Mouse (Mus musculus): ENCODE data around the gene Cltb.
"Not testable (repeated sequence)": the region's sequence is repeated elsewhere in the genome, so short reads cannot be mapped to it uniquely, and the experiment has no call there.

Cltb gene

DNA sequence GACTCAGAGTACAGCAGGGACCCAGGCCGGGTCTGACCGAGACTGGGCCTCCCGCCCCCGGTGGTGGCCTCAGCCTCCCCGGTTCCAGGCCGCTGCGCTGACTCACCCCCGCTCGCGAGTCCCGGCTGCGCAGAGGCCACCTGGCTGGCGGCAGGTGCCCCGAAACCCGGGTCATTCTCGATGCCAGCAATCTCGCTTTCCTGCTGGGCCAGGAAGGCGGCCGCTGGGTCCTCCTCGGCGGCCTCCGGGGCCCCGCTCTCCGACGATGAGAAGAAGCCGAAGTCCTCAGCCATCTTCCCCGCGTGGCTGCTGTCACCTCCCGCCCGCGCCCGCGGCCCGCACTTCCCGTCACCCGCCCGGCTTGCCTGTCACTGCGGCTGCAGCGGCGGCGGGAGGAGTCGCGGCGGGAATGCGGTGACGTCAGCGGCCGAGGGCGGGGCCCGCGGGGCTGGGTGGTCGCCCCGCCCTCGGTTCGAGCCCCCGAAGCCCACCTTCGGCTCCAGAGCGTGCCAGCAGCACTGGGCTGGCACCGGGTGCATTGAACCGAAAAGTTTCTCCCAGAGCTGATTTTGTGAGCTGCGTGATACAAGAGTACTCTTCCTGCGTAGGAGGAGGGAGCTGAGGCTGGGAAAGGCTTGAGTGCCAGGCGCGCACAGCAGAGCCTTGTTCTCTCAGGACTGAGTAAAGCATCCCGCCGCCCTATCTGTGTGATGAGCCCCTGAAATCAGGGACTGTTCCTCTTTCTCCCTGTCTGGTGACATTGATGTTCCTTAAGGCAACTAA lies at the start of gene Cltb:
Gene Cltb, minus strand, starts transcription at position 373 of the 783 bp plus-strand sequence.
- DNase-seq (ENCODE audit: low read depth in 2 of 2, low spot score in 2 of 2): peak; percentile 79 to 80

DNA sequence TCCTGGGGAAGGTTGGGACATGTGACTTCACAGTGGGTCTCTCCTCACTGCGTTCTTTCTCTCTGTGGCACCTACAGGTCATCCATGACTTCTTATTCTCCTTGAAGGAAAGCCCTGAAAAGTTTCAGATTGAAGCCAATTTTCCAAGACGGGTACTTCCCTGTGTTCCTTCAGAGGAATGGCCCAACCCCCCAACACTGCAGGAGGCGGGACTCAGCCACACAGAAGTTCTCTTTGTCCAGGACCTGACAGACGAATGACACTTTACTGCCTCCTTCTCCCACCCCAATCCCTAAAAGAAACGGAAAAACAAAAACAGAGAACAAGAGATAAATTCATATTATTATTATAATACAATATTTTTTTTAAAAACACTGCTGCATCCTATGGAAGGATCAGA lies 49.7 kb upstream of the Cltb start:
- no peak for DNase-seq (ENCODE audit: low read depth in 2 of 2, low spot score in 2 of 2)

DNA sequence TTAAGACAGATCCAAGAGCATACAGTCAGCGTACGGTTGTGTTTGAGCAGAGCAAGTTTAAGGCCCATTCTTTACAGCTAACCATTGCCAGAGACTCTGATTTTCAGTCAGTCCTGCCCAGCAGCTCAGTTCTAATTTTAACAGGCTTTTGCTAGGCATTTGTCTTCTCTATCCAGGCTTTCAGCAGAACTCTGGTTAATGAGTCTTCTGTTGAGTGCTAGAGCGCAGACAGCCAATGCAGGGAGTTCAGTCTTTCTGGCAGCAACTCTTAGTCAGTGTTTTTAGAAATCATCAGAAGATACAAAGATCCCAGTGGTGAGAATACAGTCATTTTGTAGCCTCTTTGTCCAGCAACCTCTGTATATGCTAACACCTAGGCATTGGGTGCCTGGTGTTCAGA lies 39.3 kb upstream of the Cltb start:
- no peak for DNase-seq (ENCODE audit: low read depth in 2 of 2, low spot score in 2 of 2)

DNA sequence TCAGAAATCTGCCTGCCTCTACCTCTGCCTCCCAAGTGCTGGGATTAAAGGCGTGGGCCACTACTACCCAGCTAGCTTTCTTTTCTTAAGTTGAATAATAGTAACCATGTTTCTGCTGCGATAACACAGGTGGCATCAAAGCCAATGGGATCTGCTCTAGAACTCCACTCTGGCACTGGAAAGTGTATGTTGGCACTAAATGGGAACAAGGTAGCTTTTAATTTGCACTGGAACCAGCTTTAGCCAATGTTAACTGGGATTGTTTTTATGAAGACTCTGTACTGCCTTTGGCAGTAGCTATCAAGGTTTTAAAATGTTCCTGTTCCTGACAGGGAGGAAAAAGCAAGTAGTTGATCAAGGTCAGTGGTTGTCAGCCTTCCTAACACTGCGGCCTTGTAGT lies 23.9 kb upstream of the Cltb start:
- DNase-seq (ENCODE audit: low read depth in 2 of 2, low spot score in 2 of 2): no peak

DNA sequence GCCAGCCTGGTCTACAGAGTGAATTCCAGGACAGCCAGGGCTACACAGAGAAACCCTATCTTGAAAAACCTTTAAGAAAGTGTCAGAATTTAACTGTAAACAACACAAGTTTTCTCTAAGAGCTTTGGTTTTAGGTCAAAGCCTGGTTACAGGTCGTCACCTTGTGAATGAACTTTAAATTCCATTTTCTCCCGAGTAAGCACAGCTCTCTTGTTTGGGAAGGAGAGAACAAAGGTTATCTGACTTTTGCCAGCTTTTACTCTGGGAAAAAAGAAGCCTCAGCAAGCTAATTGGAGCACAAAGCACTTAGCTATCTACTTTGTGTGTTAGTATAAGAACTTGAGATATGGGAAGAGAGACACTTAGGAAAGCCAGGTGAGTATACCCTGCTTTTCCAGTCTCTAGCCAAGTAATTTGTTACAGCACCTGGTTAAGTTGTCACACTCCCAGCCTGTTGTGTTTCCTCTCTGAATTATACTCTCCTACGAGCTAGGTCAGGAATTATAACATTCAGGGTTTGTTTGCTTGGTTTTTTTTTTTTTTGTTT lies 21.7 kb upstream of the Cltb start:
- no peak for DNase-seq (ENCODE audit: low read depth in 2 of 2, low spot score in 2 of 2)

DNA sequence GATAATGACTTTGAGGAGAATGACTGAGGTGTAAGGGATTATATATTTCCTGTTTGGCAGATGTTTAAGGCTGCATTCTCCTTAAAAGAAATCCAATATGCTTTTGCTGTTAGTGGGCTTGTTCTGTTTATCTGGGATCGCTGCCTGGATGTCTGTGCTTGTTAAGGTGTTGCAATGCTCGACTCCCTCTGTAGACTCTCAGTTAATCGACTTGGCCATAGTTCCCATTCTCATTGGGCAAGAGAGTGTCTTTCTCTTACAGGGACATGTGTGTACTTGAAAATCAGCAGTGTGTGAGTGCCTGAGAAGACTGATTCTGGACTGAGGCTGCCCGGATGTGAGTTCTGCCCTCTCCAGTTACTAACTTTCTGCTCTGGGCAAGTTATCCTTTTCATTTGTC lies 18.0 kb upstream of the Cltb start:
- DNase-seq (ENCODE audit: low read depth in 2 of 2, low spot score in 2 of 2): no peak

DNA sequence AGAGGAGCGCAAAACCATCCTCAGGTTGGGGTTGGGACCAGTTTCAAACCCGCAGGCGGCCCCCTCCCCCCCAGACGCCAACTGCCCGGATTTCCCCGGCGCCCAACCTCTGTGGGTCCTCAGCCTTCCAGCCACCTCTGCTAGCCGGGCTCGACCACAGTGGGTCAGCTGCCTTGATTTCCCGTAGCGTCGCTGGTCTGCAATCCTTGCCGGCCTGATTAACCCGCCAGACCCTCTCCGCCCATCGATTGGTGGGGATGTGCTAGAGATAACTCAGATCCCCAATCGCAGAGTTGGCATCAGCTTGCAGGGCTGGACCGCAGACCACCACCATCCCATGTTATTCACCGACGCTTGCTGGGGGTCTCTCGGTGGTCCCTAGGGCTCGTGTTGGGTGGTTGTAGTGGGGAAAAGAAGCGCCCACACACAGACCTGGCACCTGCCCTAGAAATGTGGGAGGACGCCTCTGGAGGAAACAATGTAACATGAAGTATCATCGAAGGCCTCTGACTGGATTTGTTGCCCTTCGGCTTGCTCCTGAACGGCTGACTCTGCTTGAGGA lies 10.9 kb upstream of the Cltb start:
- peak in 1 of 2 experiments; percentile 11 for DNase-seq (ENCODE audit: low read depth in 2 of 2, low spot score in 2 of 2)

DNA sequence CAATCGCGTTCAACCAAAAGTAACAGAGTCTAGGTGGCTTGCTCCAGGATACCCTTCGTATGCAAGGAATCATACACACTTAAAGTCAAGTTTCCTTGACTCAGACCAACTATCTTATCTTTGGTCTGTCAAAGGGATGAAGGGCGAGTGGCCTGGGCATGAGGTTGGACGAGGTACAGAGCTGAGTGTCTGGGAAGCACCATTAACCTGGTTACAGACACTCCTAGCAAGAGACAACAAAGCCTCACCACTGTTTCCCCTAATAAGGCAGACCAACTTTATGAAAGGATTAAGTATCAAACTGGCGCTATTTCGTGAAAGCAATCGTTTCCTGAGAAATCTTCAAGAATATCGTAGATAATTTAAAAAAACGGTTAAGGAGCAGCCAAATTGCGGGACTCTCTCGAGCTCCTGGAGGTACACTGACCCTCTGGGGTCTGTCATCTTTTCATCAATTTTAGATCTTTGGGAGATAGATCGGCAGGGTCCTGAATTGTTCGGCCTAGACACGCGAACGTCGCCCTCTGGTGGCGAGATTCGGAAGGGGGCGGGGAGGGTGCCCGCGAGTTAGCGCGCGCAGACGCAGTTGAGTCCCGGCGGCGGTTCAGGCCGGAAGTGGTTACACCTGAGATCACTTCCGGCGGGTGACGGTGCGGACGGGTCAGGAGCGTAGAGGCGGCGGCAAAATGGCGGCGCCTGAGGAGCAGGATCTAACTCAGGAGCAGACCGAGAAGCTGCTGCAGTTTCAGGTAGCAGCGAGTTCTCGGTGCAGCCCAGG lies 10.2 kb upstream of the Cltb start, which contains the start of gene Faf2:
Gene Faf2, plus strand, starts transcription at position 630 of the 778 bp plus-strand sequence.
- peak; percentile 99 to 100 for DNase-seq (ENCODE audit: low read depth in 2 of 2, low spot score in 2 of 2)

DNA sequence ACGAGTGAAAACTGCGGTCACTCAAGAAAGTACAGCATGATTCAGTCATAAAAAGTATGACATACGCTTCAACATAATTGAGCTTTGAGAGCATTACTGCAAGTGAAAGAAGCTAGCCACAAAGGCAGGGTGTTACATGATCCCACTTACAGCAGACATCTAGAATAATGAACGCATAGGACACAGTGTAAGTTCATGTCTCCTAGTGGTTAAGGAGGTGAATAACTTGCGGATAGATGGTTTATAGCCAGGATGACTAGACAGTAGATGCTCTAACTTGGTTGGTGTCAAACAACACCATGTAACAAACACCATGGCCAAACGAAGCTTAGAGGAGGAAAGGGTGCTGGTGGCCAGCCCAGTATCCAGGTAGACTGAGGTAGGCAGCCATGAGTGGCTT lies 5.9 kb upstream of the Cltb start:
- DNase-seq (ENCODE audit: low read depth in 2 of 2, low spot score in 2 of 2): no peak

DNA sequence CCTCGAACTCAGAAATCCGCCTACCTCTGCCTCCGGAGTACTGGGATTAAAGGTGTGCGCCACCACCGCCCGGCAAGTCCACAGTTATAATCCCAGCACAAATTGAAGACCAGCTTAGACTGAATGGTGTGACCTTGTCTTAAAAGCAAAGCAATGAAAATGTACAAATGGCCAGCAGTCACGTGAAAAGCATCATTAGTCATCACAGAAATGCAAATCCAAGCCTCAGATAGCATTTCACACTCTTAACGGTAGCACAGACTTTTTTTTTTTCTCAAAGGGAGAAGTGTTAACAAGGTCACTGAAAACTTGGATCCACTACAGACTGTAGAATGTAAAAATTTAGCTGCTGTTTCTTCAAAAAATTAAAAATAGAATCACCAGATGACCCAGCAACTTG lies 5.2 kb upstream of the Cltb start:
- no peak for DNase-seq (ENCODE audit: low read depth in 2 of 2, low spot score in 2 of 2)

DNA sequence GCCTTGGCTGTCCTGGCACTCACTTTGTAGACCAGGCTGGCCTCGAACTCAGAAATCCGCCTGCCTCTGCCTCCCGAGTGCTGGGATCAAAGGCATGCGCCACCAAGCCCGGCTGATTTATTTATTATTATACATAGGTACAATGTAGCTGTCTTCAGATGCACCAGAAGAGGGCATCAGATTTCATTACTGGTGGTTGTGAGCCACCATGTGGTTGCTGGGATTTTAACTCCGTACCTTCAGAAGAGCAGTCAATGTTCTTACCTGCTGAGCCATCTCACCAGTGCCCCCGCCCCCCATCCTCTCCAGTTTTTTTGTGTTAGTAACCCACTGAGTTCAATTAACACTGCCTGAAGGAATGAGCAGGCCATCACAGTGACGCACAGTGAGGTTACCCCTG lies 2.0 kb upstream of the Cltb start:
- DNase-seq (ENCODE audit: low read depth in 2 of 2, low spot score in 2 of 2): not testable (repeated sequence)

DNA sequence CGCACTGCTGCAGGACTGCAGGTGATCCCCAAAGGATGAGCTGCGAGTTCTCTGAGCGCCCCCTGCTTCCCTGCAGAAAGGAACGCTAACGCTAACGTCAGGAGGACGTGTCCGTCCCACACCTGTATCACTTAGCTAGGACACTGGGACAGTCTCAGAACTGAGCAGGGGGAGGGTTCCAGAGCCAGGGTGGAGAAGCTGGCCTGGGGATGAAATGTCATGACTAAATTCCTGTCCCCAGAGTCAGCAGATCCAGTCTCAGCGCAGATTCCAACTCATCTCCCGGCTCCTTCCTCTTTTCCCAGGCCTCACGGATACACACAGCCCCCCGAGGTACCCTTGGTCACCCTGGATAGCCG lies 552 bp downstream of the Cltb start:
- DNase-seq (ENCODE audit: low read depth in 2 of 2, low spot score in 2 of 2): no peak

DNA sequence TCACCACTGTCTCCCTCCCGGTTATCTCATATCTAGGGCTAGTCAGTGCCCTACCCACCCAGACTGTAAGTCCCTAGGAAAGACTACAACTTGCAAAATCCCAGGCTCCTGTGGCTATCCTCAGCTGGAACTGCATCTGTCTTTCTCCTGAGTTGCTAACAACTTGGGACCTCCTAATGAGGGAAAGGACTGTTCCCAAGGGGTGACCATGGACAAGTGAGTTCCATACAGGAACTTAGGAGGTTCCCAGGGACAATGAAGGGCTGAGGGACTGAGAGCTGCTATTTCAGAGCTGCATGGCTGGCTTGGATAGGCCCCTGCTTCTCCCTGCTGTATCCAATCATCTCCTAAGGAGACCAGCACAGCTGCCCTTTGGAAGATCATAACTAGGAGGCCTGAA lies 1.8 kb downstream of the Cltb start:
- no peak for DNase-seq (ENCODE audit: low read depth in 2 of 2, low spot score in 2 of 2)

DNA sequence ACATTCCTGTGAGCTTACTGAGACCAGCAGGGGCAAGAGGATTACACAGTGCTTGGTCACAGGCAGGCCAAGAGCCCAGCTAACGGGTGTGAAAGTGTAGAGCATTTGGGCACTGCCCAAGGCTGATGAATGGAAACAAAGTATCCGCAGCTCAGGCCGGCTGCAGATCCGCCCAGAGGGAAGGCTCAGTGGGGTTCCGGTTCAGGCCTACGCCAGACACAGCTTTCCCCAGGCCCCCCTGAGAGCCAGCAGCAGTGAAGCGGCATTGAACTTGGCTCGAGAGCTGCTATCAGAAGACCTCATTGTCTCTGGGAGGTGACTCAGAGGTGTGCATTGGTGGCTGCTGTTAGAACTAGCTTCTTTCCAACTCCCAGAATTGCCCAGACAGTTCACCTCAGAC lies 2.5 kb downstream of the Cltb start:
- DNase-seq (ENCODE audit: low read depth in 2 of 2, low spot score in 2 of 2): no peak

DNA sequence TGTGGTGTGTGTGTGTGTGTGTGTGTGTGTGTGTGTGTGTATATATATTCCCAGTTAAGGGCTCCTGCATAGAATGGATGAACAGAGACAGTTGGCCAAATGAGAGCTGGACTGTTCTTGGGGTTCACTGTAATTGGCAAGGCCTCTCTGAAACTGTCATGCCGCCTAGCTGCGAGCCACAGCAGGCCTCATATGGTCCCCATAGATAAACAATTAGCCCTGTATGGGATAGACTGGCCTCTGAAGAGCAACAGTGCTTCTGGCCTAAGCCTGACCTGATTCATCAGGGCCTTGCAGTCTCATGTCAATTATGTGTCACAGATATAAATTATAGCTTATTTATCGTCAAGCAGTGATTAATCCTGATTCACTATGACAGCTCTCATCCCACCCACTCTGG lies 3.1 kb downstream of the Cltb start:
- DNase-seq (ENCODE audit: low read depth in 2 of 2, low spot score in 2 of 2): no peak

DNA sequence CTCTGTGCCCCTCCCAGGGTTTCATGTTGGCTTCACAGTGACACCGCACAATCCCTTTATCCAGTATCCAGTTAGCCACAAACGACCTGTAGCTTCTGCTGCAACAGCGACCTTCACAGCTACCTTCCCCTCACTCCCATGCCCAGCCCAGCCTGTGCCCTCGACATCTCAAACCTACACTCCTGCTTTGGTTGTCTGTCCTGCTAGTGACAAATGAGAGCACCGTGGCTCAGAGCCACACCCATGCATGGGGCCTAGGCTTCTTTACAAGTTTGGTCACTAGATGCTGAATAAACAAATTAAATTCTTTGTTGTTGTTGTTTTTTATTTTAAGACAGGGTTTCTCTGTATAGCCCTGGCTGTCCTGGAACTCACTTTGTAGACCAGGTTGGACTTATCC lies 3.9 kb downstream of the Cltb start:
- DNase-seq (ENCODE audit: low read depth in 2 of 2, low spot score in 2 of 2): no peak

DNA sequence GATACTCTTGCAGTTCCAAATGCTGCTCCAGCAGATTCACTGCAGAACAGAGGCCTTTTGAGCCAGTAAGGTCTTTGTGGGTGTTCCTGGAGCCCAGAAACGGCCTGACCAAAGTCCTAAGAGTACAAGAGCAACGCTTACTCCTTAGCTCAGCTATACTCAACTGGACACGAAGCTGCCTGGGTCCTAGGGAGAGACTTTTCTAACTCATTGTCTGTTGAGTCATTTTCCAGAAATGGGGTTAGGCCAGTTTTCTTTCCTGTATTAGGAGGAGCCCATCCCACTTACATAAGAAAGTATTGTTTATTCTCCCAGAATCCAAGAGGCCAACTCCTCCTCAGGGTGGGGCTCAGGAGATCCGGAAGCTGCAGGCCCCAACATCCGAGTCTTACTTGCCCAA lies 5.7 kb downstream of the Cltb start:
- DNase-seq (ENCODE audit: low read depth in 2 of 2, low spot score in 2 of 2): no peak

DNA sequence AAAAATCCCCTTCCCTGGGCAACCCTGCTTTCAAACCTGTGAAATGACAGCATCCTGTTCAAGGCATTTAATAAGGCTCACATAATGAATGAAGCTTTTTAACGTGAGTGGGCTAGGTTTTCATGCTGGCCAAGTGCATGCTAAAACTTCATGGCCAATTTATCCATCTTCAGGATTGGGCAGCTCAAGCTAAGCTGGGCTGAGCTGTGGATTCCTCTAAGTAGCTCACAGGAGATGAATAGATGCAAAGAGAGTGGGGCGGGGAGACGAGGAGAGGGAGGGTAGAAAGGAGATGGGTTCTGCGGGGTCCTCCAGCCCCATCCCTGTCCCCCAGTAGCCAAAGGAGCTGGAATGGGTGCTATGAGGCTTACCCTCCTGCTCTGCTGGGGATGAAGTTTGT lies 6.9 kb downstream of the Cltb start:
- no peak for DNase-seq (ENCODE audit: low read depth in 2 of 2, low spot score in 2 of 2)

DNA sequence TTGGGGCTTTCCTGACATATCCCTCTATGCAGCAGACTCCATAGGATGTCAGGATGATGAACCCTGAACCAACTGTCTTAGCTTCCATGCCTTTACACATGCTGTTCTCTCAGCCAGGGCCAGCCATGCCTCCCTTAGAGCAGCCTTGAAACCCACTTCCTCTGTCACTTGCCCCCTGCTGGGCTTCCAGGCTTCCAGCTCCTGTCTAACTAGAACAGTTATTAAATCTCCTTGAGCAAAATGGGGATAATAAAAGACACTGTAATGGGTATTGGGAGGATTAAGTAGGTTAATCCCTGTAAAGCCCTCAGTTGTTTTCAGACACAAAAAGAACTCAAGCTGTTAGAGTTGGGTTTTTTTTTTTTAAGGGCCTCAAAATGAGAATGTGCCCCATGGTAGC lies 7.6 kb downstream of the Cltb start:
- no peak for DNase-seq (ENCODE audit: low read depth in 2 of 2, low spot score in 2 of 2)

DNA sequence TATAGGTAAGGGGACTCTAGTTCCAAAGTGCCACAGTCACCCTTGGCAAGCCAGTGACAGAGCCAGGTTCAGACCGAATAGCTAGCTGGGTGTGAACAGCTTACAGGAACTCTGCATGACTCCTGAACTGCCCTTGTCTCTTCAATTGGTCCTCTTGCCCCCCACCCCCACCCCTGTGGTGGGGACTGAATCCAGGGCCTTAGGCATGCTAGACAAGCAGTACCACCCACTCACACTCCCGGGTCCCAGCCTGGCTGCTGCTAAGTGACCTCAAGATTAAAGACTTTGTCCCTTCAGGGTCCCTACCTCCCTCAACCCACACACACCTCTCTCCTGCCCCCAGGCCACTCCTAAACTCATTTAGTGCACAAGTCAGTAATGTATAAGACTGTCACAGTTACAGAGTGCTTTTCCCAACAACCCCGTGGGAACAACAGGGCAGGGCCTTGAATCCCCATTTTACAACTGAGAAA lies 8.5 kb downstream of the Cltb start:
- no peak for DNase-seq (ENCODE audit: low read depth in 2 of 2, low spot score in 2 of 2)

DNA sequence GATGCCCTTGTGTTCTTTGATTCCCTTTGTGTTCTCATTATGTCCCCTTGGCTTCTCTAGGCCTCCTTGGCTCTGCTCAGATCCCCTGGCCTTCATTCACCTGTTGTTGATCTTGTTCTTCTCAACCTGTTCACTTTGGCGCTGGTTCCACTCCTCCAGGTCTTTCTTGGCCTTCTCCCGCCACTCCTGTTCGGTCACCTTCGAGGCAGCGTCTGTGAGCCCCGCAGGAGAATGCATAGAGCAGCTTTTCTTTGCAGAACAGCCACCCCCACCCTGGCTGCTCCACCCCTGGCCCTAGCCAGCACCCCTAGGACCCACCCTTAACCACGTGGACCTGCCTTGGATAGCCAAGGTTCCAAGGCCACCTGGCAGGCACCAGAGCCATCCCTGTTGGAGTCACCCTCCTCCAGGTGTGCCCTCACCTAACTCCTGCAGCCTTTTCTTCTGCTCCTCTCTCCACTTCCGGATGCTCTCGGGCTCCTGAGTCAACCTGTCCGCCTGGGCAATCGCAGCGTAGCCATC lies 12.5 kb downstream of the Cltb start:
- DNase-seq (ENCODE audit: low read depth in 2 of 2, low spot score in 2 of 2): no peak

DNA sequence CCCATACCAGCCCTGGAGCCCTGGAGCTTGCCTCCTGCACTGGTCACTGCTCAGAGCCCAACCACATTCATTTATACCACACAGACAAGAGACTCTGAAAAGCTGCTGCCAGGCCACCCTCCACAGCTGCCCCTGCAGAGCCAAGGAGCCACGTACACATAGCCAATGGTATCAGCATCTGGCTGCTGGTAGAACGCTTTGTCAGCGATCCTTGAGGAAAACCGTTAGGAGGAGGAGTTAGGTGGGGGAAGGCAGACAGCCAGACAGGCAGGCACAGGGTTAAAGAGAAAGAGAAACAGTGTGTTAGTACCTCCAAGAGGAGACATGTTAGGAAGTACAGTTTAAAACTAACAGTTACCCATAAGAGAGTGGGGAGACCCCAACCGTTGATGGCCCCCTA lies 14.3 kb downstream of the Cltb start:
- DNase-seq (ENCODE audit: low read depth in 2 of 2, low spot score in 2 of 2): no peak

Data from CD8-positive naive resting alpha-beta T cell, adult 2 months (primary cell).